Mouse (Mus musculus): Measurements from ENCODE around the gene Zmynd15. TPM values are rescaled to one million over a fixed set of nuclear protein-coding genes. Genes with fewer than 3 reads are reported as not detected.

Zmynd15 gene
- polyA plus RNA-seq, 1 experiment = not detected

- H3K27me3 ChIP-seq (ENCODE audit: control insufficient read depth) = peaks cover 27% of the 10 kb centered on the region
- no peak for TF ChIP-seq GATA1 (IDR thresholded peaks at IDR 0.05; ENCODE audit: low read length)
- no peak for TF ChIP-seq TAL1 (IDR thresholded peaks at IDR 0.05; ENCODE audit: low read length)
- no peaks in the 10 kb centered on the region for H3K4me1 ChIP-seq (ENCODE audit: control insufficient read depth)
- H3K9me3 ChIP-seq (ENCODE audit: control insufficient read depth, low read length) = no peaks in the 10 kb centered on the region
- no peaks in the 10 kb centered on the region for H3K36me3 ChIP-seq (ENCODE audit: control insufficient read depth)
- H3K4me3 ChIP-seq (replicated peaks) = no peak overlapping the region
Observed at GRCm38 (mm10) chr11:70511242-70511641, 52.0 kb downstream of the Zmynd15 start.

GRCm38 (mm10) chr11:70511825-70512224 is 52.6 kb downstream of the Zmynd15 start:
- Histone ChIP-seq H3K36me3 (ENCODE audit: control insufficient read depth) (no peaks in the 10 kb centered on the region), H3K9me3 (ENCODE audit: control insufficient read depth, low read length) (no peaks in the 10 kb centered on the region), H3K4me3 (replicated peaks) (no peak overlapping the region), H3K4me1 (ENCODE audit: control insufficient read depth) (no peaks in the 10 kb centered on the region), H3K27me3 (ENCODE audit: control insufficient read depth) (peaks cover 27% of the 10 kb centered on the region)
- TF ChIP-seq TAL1 (IDR thresholded peaks at IDR 0.05; ENCODE audit: low read length) (no peak), GATA1 (IDR thresholded peaks at IDR 0.05; ENCODE audit: low read length) (no peak)

- no peak for TF ChIP-seq GATA1 (IDR thresholded peaks at IDR 0.05; ENCODE audit: low read length)
- TF ChIP-seq TAL1 (IDR thresholded peaks at IDR 0.05; ENCODE audit: low read length) = no peak
- H3K4me3 ChIP-seq (replicated peaks) = no peak overlapping the region
Observed at GRCm38 (mm10) chr11:70512709-70513342, 53.6 kb downstream of the Zmynd15 start.

GRCm38 (mm10) chr11:70513520-70513919 is 54.3 kb downstream of the Zmynd15 start:
- Histone ChIP-seq H3K36me3 (ENCODE audit: control insufficient read depth) (no peaks in the 10 kb centered on the region), H3K9me3 (ENCODE audit: control insufficient read depth, low read length) (no peaks in the 10 kb centered on the region), H3K27me3 (ENCODE audit: control insufficient read depth) (peaks cover 24% of the 10 kb centered on the region), H3K4me1 (ENCODE audit: control insufficient read depth) (peaks cover 12% of the 10 kb centered on the region), H3K4me3 (replicated peaks) (no peak overlapping the region)
- no peak for TF ChIP-seq TAL1 (IDR thresholded peaks at IDR 0.05; ENCODE audit: low read length)
- no peak for TF ChIP-seq GATA1 (IDR thresholded peaks at IDR 0.05; ENCODE audit: low read length)

More at GRCm38 (mm10) chr11:70512709-70513342, 53.6 kb downstream of the Zmynd15 start:
- no peaks in the 10 kb centered on the region for H3K36me3 ChIP-seq (ENCODE audit: control insufficient read depth)
- H3K9me3 ChIP-seq (ENCODE audit: control insufficient read depth, low read length) = no peaks in the 10 kb centered on the region
- peaks cover 24% of the 10 kb centered on the region for H3K27me3 ChIP-seq (ENCODE audit: control insufficient read depth)
- H3K4me1 ChIP-seq (ENCODE audit: control insufficient read depth) = peaks cover 5% of the 10 kb centered on the region

GRCm38 (mm10) chr11:70514288-70514687 is 55.1 kb downstream of the Zmynd15 start, which contains the start of gene Vmo1:
Gene Vmo1, minus strand, starts transcription at chr11:70514616.
- Histone ChIP-seq H3K36me3 (ENCODE audit: control insufficient read depth) (no peaks in the 10 kb centered on the region), H3K9me3 (ENCODE audit: control insufficient read depth, low read length) (no peaks in the 10 kb centered on the region), H3K27me3 (ENCODE audit: control insufficient read depth) (peaks cover 19% of the 10 kb centered on the region), H3K4me3 (replicated peaks) (no peak within 1 kb of the TSS), H3K4me1 (ENCODE audit: control insufficient read depth) (peaks cover 19% of the 10 kb centered on the region)
- TF ChIP-seq TAL1 (IDR thresholded peaks at IDR 0.05; ENCODE audit: low read length) = no peak
- TF ChIP-seq GATA1 (IDR thresholded peaks at IDR 0.05; ENCODE audit: low read length) = no peak

Other genes starting within 250 kb of the Zmynd15 start
- not detected in 2 replicates for gene Slc16a11, start 246.7 kb upstream of the Zmynd15 start, polyA plus RNA-seq (2012)
- gene Slc16a13, start 238.4 kb upstream of the Zmynd15 start, polyA plus RNA-seq (2012) = 1.5 and 2.3 TPM in 2 replicates
- 0.06 and 0.13 TPM in 2 replicates for gene Bcl6b, start 229.6 kb upstream of the Zmynd15 start, polyA plus RNA-seq (2012)
- gene 0610010K14Rik, start 221.5 kb upstream of the Zmynd15 start, polyA plus RNA-seq (2012) = 9.8 and 17.9 TPM in 2 replicates
- gene Gm21988, start 219.6 kb upstream of the Zmynd15 start, polyA plus RNA-seq (2012) = 4.0 and 6.0 TPM in 2 replicates
- 23.7 and 29.0 TPM in 2 replicates for gene Rnasek, start 219.6 kb upstream of the Zmynd15 start, polyA plus RNA-seq (2012)
- 0.03 and 0.05 TPM in 2 replicates for gene Alox12, start 204.1 kb upstream of the Zmynd15 start, polyA plus RNA-seq (2012)
- not detected in 2 replicates for gene Alox12e, start 136.8 kb upstream of the Zmynd15 start, polyA plus RNA-seq (2012)
- gene Alox15, start 107.4 kb upstream of the Zmynd15 start, polyA plus RNA-seq (2012) = 0.03 TPM in 1 of 2 replicates, not detected in the other
- 2.9 and 3.5 TPM in 2 replicates for gene Pelp1, start 49.4 kb upstream of the Zmynd15 start, polyA plus RNA-seq (2012)
- gene Arrb2, start 26.8 kb upstream of the Zmynd15 start, polyA plus RNA-seq (2012) = 7.9 and 11.5 TPM in 2 replicates
- gene Med11, start 7.5 kb upstream of the Zmynd15 start, polyA plus RNA-seq (2012) = 1.1 and 2.3 TPM in 2 replicates
- not detected in 2 replicates for gene Cxcl16, start 551 bp downstream of the Zmynd15 start, polyA plus RNA-seq (2012)
- gene Tm4sf5, start 45.8 kb downstream of the Zmynd15 start, polyA plus RNA-seq (2012) = not detected in 2 replicates
- gene Vmo1, start 55.2 kb downstream of the Zmynd15 start, polyA plus RNA-seq (2012) = not detected in 2 replicates
- 0.10 TPM in 1 of 2 replicates, not detected in the other for gene Gltpd2, start 59.8 kb downstream of the Zmynd15 start, polyA plus RNA-seq (2012)
- 27.3 and 29.9 TPM in 2 replicates for gene Psmb6, start 65.9 kb downstream of the Zmynd15 start, polyA plus RNA-seq (2012)
- gene Gm40193, start 73.5 kb downstream of the Zmynd15 start, polyA plus RNA-seq (2012) = not detected in 2 replicates
- 0.01 TPM in 1 of 2 replicates, not detected in the other for gene Pld2, start 80.6 kb downstream of the Zmynd15 start, polyA plus RNA-seq (2012)
- gene Mink1, start 103.4 kb downstream of the Zmynd15 start, polyA plus RNA-seq (2012) = 1.1 and 1.2 TPM in 2 replicates
- not detected in 2 replicates for gene 4930544D05Rik, start 156.4 kb downstream of the Zmynd15 start, polyA plus RNA-seq (2012)
- gene Chrne, start 159.8 kb downstream of the Zmynd15 start, polyA plus RNA-seq (2012) = 0.06 TPM in 1 of 2 replicates, not detected in the other
- gene Gp1ba, start 179.7 kb downstream of the Zmynd15 start, polyA plus RNA-seq (2012) = 0.12 TPM in 2 replicates
- 24.0 and 33.2 TPM in 2 replicates for gene Rnf167, start 187.8 kb downstream of the Zmynd15 start, polyA plus RNA-seq (2012)
- 2.2 and 2.4 TPM in 2 replicates for gene Slc25a11, start 188.0 kb downstream of the Zmynd15 start, polyA plus RNA-seq (2012)
- gene Pfn1, start 195.2 kb downstream of the Zmynd15 start, polyA plus RNA-seq (2012) = 240 and 308 TPM in 2 replicates
- 0.74 and 0.78 TPM in 2 replicates for gene Eno3, start 197.8 kb downstream of the Zmynd15 start, polyA plus RNA-seq (2012)
- gene Spag7, start 210.0 kb downstream of the Zmynd15 start, polyA plus RNA-seq (2012) = 11.0 and 18.1 TPM in 2 replicates
- 0.30 and 0.36 TPM in 2 replicates for gene Camta2, start 228.7 kb downstream of the Zmynd15 start, polyA plus RNA-seq (2012)
- not detected in 2 replicates for gene Inca1, start 240.7 kb downstream of the Zmynd15 start, polyA plus RNA-seq (2012)
- gene Kif1c, start 241.1 kb downstream of the Zmynd15 start, polyA plus RNA-seq (2012) = 0.31 and 0.32 TPM in 2 replicates